Mouse (Mus musculus) stomach, embryonic 15.5 days (tissue): ENCODE data around the gene Gpr39. TPM values are rescaled to one million over a fixed set of nuclear protein-coding genes. Genes with fewer than 3 reads are reported as not detected.
A peak's percentile ranks its signal among the peaks of the same experiment; 100 is the strongest.

Source experiments
- ATAC-seq: fragments of 200-750 bp; cut with Nextera tagmentation; 2 replicates; pipeline ENCODE4 v1.8.0; 2017; ENCODE audit warnings: low read depth, moderate number of reproducible peaks, moderate TSS enrichment; ENCODE audit not compliant: insufficient read depth, low FRiP score
- H3K27ac ChIP-seq: fragments of 300-500 bp; sonication (generic); 2 replicates; pipeline ENCODE4 v1.5.1; 2015; ENCODE audit warnings: mild to moderate bottlenecking, inconsistent platforms
- H3K27me3 ChIP-seq: fragments of 300-500 bp; sonication (generic); replicated peaks from 2 replicates; pipeline ENCODE4 v1.6.1; 2015; ENCODE audit warnings: inconsistent platforms
- H3K36me3 ChIP-seq: fragments of 300-500 bp; sonication (generic); 2 replicates; pipeline ENCODE4 v1.6.1; 2015; ENCODE audit warnings: inconsistent platforms
- H3K4me1 ChIP-seq: fragments of 300-500 bp; sonication (generic); 2 replicates; pipeline ENCODE4 v1.6.1; 2015; ENCODE audit warnings: inconsistent platforms
- H3K4me2 ChIP-seq: fragments of 300-500 bp; sonication (generic); 2 replicates; pipeline ENCODE4 v1.6.1; 2015; ENCODE audit warnings: mild to moderate bottlenecking, inconsistent platforms
- H3K4me3 ChIP-seq: fragments of 300-500 bp; sonication (generic); replicated peaks from 2 replicates; pipeline ENCODE4 v1.5.1; 2015; ENCODE audit warnings: inconsistent platforms
- H3K9ac ChIP-seq: fragments of 300-500 bp; sonication (generic); 2 replicates; pipeline ENCODE4 v1.6.1; 2015; ENCODE audit warnings: inconsistent platforms
- H3K9me3 ChIP-seq: fragments of 300-500 bp; sonication (generic); 2 replicates; pipeline ENCODE4 v1.6.1; 2016; ENCODE audit warnings: inconsistent platforms
- WGBS: fragments of 180-500 bp; shearing (Covaris S2); methylation state at CpG from one replicate; pipeline ENCODE4 v1.1.7; 2015; 5-methylcytosine and 5-hydroxymethylcytosine counted together
- polyA plus RNA-seq: library from polyadenylated mRNA; unstranded; fragments of >200 nt; fragmentation: Nextera tagmentation; extraction: Ambion mirVana; gene quantifications from 2 replicates; pipeline ENCODE4 v1.2.1, GENCODE M21; 2015

Gpr39 gene
- polyA plus RNA-seq, 1 experiment from 2014 or later: 6.5 TPM

DNA sequence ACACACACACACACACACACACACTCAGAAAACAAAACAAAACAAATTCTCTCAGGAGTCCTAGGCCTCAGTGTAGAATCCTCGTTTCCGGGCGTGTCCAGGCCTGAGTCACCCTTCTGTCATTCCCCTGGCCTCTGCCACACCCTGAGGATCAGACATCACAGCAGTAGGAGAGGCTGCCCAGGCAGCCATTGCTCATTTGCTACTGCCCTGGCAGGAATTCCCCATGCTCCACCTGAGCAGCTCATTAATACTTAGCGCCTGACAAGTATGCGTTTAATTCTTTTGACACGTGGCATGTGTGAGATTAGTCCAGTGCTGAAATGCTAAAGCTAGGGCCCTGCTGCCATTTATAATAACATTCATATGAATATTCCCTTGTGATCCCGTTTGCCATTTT lies 25.0 kb downstream of the Gpr39 start:
- Histone ChIP-seq H3K4me2 (no peak overlapping the region), H3K9me3 (no peaks in the 10 kb centered on the region), H3K4me1 (0 out of 2 replicates have a peak, but pooled peaks cover 2% of the 10 kb centered on the region), H3K4me3 (no peak overlapping the region), H3K36me3 (no peaks in the 10 kb centered on the region), H3K27me3 (no peaks in the 10 kb centered on the region), H3K27ac (no peak overlapping the region), H3K9ac (no peak overlapping the region)
- 65% methylated on average over 7 of the region's 7 CpGs for WGBS
- peak; percentile 82 for ATAC-seq

DNA sequence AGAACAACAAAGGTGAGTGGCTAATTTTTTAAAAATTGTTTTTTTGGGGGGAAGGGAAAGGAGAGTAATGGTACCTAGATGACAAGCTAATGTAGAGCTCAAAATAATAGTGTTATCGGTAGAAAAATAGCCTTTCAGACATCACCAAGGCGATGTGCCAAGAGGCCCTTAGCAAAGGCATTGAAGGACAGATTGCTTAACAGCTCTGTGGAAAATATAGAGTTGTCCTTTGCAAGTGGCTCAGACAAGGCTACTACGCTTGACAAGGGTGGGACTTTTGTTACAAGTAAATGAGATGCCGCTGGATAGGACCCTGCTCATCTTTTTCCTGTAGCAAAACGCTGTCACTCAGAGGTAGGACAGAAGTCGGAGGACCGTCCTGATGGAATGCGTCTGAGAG lies 25.5 kb downstream of the Gpr39 start:
- WGBS: 74% methylated on average over 8 of the region's 8 CpGs
- Histone ChIP-seq H3K4me1 (0 out of 2 replicates have a peak, but pooled peaks cover 2% of the 10 kb centered on the region), H3K4me2 (no peak overlapping the region), H3K4me3 (no peak overlapping the region), H3K9ac (no peak overlapping the region), H3K27me3 (no peaks in the 10 kb centered on the region), H3K9me3 (no peaks in the 10 kb centered on the region), H3K27ac (no peak overlapping the region), H3K36me3 (no peaks in the 10 kb centered on the region)
- no peak for ATAC-seq

DNA sequence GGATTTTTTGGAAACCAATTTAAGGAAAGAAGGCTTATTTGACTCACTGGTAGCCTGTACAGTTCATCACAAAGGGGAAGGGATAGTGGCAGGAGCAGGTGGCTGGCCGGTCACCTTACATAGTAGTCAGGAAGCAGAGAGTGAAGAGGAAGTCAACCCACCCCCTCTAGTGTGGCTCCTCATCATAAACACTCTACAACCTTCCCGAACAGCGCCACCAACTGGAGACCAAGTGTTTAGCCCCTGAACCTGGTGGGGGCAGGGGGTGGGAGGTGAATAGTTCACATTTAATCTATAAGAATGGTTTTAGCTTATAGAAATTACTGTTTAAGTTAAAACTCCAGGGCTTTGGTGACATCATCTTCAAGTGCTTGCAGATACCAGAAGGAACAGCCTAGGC lies 28.6 kb downstream of the Gpr39 start:
- H3K36me3 ChIP-seq: no peaks in the 10 kb centered on the region
- H3K27me3 ChIP-seq: no peaks in the 10 kb centered on the region
- 0 out of 2 replicates have a peak, but pooled peaks cover 2% of the 10 kb centered on the region for H3K4me1 ChIP-seq
- H3K4me3 ChIP-seq: no peak overlapping the region
- no peak overlapping the region for H3K4me2 ChIP-seq
- WGBS: 71% methylated on average over 3 of the region's 3 CpGs
- H3K9ac ChIP-seq: no peak overlapping the region
- H3K9me3 ChIP-seq: no peaks in the 10 kb centered on the region
- no peak for ATAC-seq
- H3K27ac ChIP-seq: no peak overlapping the region

DNA sequence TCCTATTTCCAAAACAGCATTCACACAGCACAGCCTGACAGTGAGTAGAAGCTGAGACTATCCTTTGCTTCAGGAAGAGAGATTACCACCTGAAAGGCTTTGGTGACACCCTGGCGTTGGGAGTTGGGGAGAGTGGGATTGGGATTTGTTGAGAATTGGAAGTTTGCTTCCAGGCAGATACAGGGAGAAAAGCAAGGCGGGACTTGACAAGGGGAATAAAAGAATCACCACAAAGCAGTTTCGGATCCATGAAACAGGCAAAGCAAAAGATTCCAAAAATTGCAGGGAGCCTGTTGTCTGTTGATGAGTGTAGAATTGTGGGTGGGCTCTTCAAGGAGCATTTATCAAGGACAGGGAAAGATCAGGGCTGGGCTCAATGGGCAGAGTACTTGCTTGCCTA lies 38.5 kb downstream of the Gpr39 start:
- no peak overlapping the region for H3K27ac ChIP-seq
- no peaks in the 10 kb centered on the region for H3K36me3 ChIP-seq
- H3K4me3 ChIP-seq: no peak overlapping the region
- H3K9me3 ChIP-seq: no peaks in the 10 kb centered on the region
- WGBS: 75% methylated on average over 3 of the region's 3 CpGs
- no peaks in the 10 kb centered on the region for H3K27me3 ChIP-seq
- H3K9ac ChIP-seq: no peak overlapping the region
- ATAC-seq: no peak
- H3K4me1 ChIP-seq: no peaks in the 10 kb centered on the region
- no peak overlapping the region for H3K4me2 ChIP-seq

DNA sequence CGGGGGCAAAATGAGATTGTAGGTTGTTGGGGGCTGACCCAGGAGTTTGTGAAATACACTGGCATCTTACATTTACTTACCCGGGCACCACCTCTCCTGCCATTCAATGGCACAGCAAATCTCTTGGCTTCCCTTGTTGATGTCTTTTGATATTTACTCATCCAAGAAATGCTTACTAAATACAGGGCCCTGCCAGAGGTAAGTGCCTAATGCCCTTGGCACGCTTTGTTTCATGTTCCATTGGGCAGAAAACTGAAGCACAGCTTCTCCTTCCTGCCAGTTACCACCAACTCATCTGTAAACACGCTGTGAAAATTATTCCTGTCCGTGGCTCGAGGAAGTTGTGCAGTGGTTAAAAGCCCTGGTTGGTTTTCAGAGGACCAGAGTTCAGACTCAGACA lies 39.4 kb downstream of the Gpr39 start:
- H3K27ac ChIP-seq: no peak overlapping the region
- H3K9me3 ChIP-seq: no peaks in the 10 kb centered on the region
- ATAC-seq: no peak
- no peaks in the 10 kb centered on the region for H3K27me3 ChIP-seq
- WGBS: 68% methylated on average over 6 of the region's 6 CpGs
- no peak overlapping the region for H3K4me2 ChIP-seq
- no peak overlapping the region for H3K9ac ChIP-seq
- no peaks in the 10 kb centered on the region for H3K36me3 ChIP-seq
- no peaks in the 10 kb centered on the region for H3K4me1 ChIP-seq
- H3K4me3 ChIP-seq: no peak overlapping the region

- Histone ChIP-seq H3K27ac (no peak overlapping the region), H3K36me3 (no peaks in the 10 kb centered on the region), H3K27me3 (no peaks in the 10 kb centered on the region), H3K9me3 (no peaks in the 10 kb centered on the region), H3K4me1 (no peaks in the 10 kb centered on the region), H3K4me2 (no peak overlapping the region), H3K9ac (no peak overlapping the region), H3K4me3 (no peak overlapping the region)
- no peak for ATAC-seq
- 86% methylated on average over 5 of the region's 5 CpGs for WGBS
Observed at GRCm38 (mm10) chr1:125717906-125718305, 41.1 kb downstream of the Gpr39 start.

DNA sequence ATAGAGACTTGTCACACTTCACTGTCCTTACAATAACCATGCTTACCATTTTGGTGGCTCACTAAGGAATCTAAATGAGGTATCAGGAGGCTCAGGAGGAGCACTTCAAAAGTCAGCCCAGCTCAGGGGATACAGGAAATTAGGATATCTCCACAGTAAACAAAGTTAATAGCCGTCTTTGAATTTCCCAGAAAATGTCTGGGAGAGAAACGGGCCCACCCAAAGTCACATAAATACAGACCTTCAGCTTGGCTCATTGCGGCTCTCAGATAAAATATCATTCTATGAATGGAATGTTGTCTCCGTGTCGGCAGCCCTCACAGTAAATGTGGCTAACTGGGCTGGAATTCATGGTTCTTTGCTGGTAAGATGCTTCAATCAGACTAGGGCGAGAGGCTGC lies 42.3 kb downstream of the Gpr39 start:
- Histone ChIP-seq H3K4me1 (no peaks in the 10 kb centered on the region), H3K9me3 (no peaks in the 10 kb centered on the region), H3K27me3 (no peaks in the 10 kb centered on the region), H3K27ac (no peak overlapping the region), H3K36me3 (no peaks in the 10 kb centered on the region), H3K4me3 (no peak overlapping the region), H3K4me2 (no peak overlapping the region), H3K9ac (no peak overlapping the region)
- no peak for ATAC-seq
- 43% methylated on average over 6 of the region's 6 CpGs for WGBS

- no peaks in the 10 kb centered on the region for H3K4me1 ChIP-seq
- no peak overlapping the region for H3K4me3 ChIP-seq
- H3K36me3 ChIP-seq: no peaks in the 10 kb centered on the region
- 0 out of 2 replicates have a peak, but pooled peaks have one; percentile 41 for ATAC-seq
- H3K9ac ChIP-seq: no peak overlapping the region
- no peaks in the 10 kb centered on the region for H3K9me3 ChIP-seq
- no peaks in the 10 kb centered on the region for H3K27me3 ChIP-seq
- WGBS: 85% methylated on average over 12 of the region's 12 CpGs
- no peak overlapping the region for H3K27ac ChIP-seq
- H3K4me2 ChIP-seq: no peak overlapping the region
Observed at GRCm38 (mm10) chr1:125721104-125721758, 44.4 kb downstream of the Gpr39 start.

- Histone ChIP-seq H3K4me3 (no peak overlapping the region), H3K36me3 (no peaks in the 10 kb centered on the region), H3K27me3 (no peaks in the 10 kb centered on the region), H3K9me3 (no peaks in the 10 kb centered on the region), H3K4me2 (no peak overlapping the region), H3K4me1 (no peaks in the 10 kb centered on the region), H3K9ac (no peak overlapping the region), H3K27ac (no peak overlapping the region)
- 75% methylated on average over 5 of the region's 5 CpGs for WGBS
- ATAC-seq: no peak
Observed at GRCm38 (mm10) chr1:125724304-125724703, 47.5 kb downstream of the Gpr39 start.

DNA sequence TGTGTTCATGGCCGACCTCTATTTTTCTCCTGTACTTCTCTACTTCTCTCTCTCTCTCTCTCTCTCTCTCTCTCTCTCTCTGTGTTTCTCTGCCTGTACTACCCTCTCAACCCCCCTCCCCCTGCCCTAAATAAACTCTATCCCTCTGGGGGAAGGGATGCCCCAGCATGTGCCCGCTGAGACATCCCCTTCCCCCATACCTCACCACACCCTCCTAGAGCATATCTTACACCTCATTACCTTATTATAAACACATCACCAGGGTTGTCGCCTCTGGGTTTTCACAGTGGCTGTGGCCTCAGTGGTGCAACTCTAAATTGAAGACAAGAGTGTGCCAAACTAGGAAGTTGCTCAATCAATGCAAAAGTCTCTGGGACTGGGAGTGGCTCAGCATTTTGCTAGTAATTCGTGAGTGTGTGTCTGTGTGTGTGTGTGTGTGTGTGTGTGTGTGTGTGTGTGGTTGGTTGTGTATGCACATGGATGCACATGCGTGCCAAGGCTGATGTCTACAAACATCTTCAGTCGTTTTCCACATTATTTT lies 52.3 kb downstream of the Gpr39 start:
- Histone ChIP-seq H3K9ac (no peak overlapping the region), H3K27me3 (no peaks in the 10 kb centered on the region), H3K36me3 (no peaks in the 10 kb centered on the region), H3K9me3 (no peaks in the 10 kb centered on the region), H3K4me3 (no peak overlapping the region), H3K27ac (no peak overlapping the region), H3K4me2 (no peak overlapping the region), H3K4me1 (no peaks in the 10 kb centered on the region)
- 64% methylated on average over 6 of the region's 6 CpGs for WGBS
- ATAC-seq: no peak

GRCm38 (mm10) chr1:125729731-125730536 lies 53.1 kb downstream of the Gpr39 start:
- H3K4me3 ChIP-seq: no peak overlapping the region
- 54% methylated on average over 13 of the region's 13 CpGs for WGBS
- no peaks in the 10 kb centered on the region for H3K36me3 ChIP-seq
- H3K4me1 ChIP-seq: no peaks in the 10 kb centered on the region
- no peaks in the 10 kb centered on the region for H3K9me3 ChIP-seq
- no peak overlapping the region for H3K27ac ChIP-seq
- H3K4me2 ChIP-seq: no peak overlapping the region
- no peaks in the 10 kb centered on the region for H3K27me3 ChIP-seq
- no peak overlapping the region for H3K9ac ChIP-seq
- ATAC-seq: no peak

GRCm38 (mm10) chr1:125730537-125730880 lies 53.7 kb downstream of the Gpr39 start:
- ATAC-seq: no peak
- Histone ChIP-seq H3K9ac (no peak overlapping the region), H3K9me3 (no peaks in the 10 kb centered on the region), H3K4me2 (no peak overlapping the region), H3K36me3 (no peaks in the 10 kb centered on the region), H3K27ac (no peak overlapping the region), H3K27me3 (no peaks in the 10 kb centered on the region), H3K4me1 (no peaks in the 10 kb centered on the region), H3K4me3 (no peak overlapping the region)
- 78% methylated on average over 6 of the region's 6 CpGs for WGBS
